Mouse (Mus musculus): ENCODE measurements around the gene Gm15557.
A peak's percentile ranks its signal among the peaks of the same experiment; 100 is the strongest.

Gene Gm15557

GRCm38 (mm10) chr2:155956134-155957059 is 15.9 kb downstream of the Gm15557 start, which contains the start of gene Cep250:
Gene Cep250, plus strand, starts transcription at chr2:155956458.
- peak; percentile 91 to 96 for DNase-seq

- peak; percentile 55 to 76 for DNase-seq
These were observed 19.5 kb downstream of the Gm15557 start for GRCm38 (mm10) chr2:155959981-155960380.

GRCm38 (mm10) chr2:155961862-155962261 is 21.3 kb downstream of the Gm15557 start:
- no peak for DNase-seq

GRCm38 (mm10) chr2:155962991-155963390 is 22.5 kb downstream of the Gm15557 start:
- peak in 1 of 2 experiments; percentile 21 for DNase-seq

- no peak for DNase-seq
These were observed 32.8 kb downstream of the Gm15557 start for GRCm38 (mm10) chr2:155973348-155973747.

- DNase-seq = no peak
These were observed 33.7 kb downstream of the Gm15557 start for GRCm38 (mm10) chr2:155974087-155974731.

GRCm38 (mm10) chr2:155979328-155979991 is 38.9 kb downstream of the Gm15557 start:
- DNase-seq = peak; percentile 48 to 62

GRCm38 (mm10) chr2:155985776-155986175 is 45.2 kb downstream of the Gm15557 start:
- DNase-seq = no peak

GRCm38 (mm10) chr2:155987131-155987530 is 46.6 kb downstream of the Gm15557 start:
- DNase-seq = no peak

GRCm38 (mm10) chr2:155989085-155989484 is 48.6 kb downstream of the Gm15557 start:
- no peak for DNase-seq

- DNase-seq = no peak
These were observed 50.6 kb downstream of the Gm15557 start for GRCm38 (mm10) chr2:155991151-155991550.

GRCm38 (mm10) chr2:155991863-155992321 is 51.4 kb downstream of the Gm15557 start:
- DNase-seq = peak; percentile 77 to 92
